Mouse (Mus musculus) cortical plate, adult 2 months (tissue): ENCODE measurements around the gene Rassf10.

ENCODE experiments used
- CTCF ChIP-seq: fragments of 200-500 bp; IDR thresholded peaks from 2 replicates; pipeline ENCODE4 v1.5.1; 2011; ENCODE audit warnings: mild to moderate bottlenecking, control low read depth, low read length; ENCODE audit not compliant: insufficient read depth; ENCODE audit errors: extremely low read depth
- POLR2A ChIP-seq: fragments of 200-500 bp; IDR thresholded peaks from 2 replicates; pipeline ENCODE4 v1.6.1; 2011; ENCODE audit warnings: mild to moderate bottlenecking, low read length, control low read depth; ENCODE audit not compliant: insufficient read depth; ENCODE audit errors: extremely low read depth

GRCm38 (mm10) chr7:112917613-112918278 lies 36.0 kb upstream of the Rassf10 start:
- no peak for TF ChIP-seq POLR2A
- TF ChIP-seq CTCF, result no peak
